Mouse (Mus musculus): ENCODE results near the gene Gm17409.
A peak's percentile ranks its signal among the peaks of the same experiment; 100 is the strongest.

DNA sequence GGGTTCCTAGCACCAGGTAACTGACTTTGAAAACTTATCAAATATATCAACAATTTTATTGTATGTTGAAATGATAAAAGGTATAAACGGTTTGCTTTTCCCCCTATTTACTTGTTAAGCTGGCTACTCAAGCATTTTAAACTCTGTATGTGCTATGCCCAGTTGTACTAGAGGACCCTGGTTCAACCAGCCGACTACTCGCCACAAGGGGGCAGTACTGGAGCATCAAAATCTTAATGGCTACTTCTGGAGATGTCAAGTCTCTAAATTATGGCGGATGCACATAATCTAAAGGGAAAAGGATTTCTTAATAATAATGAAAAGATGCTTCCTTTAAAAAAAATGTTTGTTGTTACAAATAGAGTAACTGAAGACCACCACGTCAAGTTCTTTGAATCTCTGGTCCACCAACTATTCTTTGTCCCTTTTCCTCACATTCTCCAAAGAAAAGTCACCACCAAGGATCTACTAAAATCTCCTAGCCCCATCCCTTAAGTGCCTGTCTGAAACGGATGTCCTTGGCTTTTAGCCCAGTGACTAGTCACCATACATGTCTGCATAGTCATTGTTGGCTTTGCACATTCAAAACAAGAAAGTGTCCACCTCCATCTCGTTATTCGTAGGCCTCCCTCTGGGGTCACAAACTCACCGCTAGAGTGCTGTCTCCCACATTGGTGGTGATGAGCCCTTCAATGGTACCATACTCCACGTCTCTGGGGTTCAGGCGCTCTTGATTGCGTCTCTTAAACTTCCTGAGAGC is 7.2 kb downstream of the Gm17409 start:
- TF ChIP-seq CTCF (IDR thresholded peaks at IDR 0.05; ENCODE audit: control insufficient read depth, insufficient read depth, insufficient replicate concordance, low read depth, low read length): peak; percentile 29; the same call in 1 of the 2 replicates
- no peak for TF ChIP-seq POLR2A (IDR thresholded peaks at IDR 0.05; ENCODE audit: control insufficient read depth, low read depth, low read length)
